Mouse (Mus musculus) heart, embryonic 10.5 days (tissue): ENCODE measurements around the gene Wwc1. TPM values are rescaled to one million over a fixed set of nuclear protein-coding genes. Genes with fewer than 3 reads are reported as not detected.

Experiments used
- DNase-seq: peaks from one replicate; pipeline ENCODE4 v3.0.0-alpha.2; 2017; ENCODE audit warnings: low spot score
- H3K27ac ChIP-seq: fragments of 300-500 bp; sonication (generic); 2 replicates; pipeline ENCODE4 v1.5.1; 2016; ENCODE audit warnings: mild to moderate bottlenecking
- H3K27me3 ChIP-seq: fragments of 300-500 bp; sonication (generic); 2 replicates; pipeline ENCODE4 v1.6.1; 2016; ENCODE audit warnings: mild to moderate bottlenecking; ENCODE audit not compliant: poor library complexity, insufficient read depth, severe bottlenecking
- H3K36me3 ChIP-seq: fragments of 300-500 bp; sonication (generic); 2 replicates; pipeline ENCODE4 v1.6.1; 2016; ENCODE audit warnings: mild to moderate bottlenecking, moderate library complexity
- H3K4me1 ChIP-seq: fragments of 300-500 bp; sonication (generic); 2 replicates; pipeline ENCODE4 v1.6.1; 2016; ENCODE audit warnings: mild to moderate bottlenecking
- H3K4me3 ChIP-seq: fragments of 300-500 bp; sonication (generic); 2 replicates; pipeline ENCODE4 v1.5.1; 2016; ENCODE audit warnings: mild to moderate bottlenecking, moderate library complexity
- H3K9me3 ChIP-seq: fragments of 300-500 bp; sonication (generic); 2 replicates; pipeline ENCODE4 v1.6.1; 2016; ENCODE audit warnings: mild to moderate bottlenecking, moderate library complexity
- WGBS: fragments of 180-500 bp; shearing (Covaris S2); methylation state at CpG from one replicate; pipeline ENCODE4 v1.1.7; 2016; 5-methylcytosine and 5-hydroxymethylcytosine counted together
- polyA plus RNA-seq: library from polyadenylated mRNA; unstranded; fragments of >200 nt; fragmentation: Nextera tagmentation; extraction: Ambion mirVana; gene quantifications from 2 replicates; pipeline ENCODE4 v1.2.1, GENCODE M21; 2016

The Wwc1 gene
- polyA plus RNA-seq, 1 experiment from 2014 or later: 3.9 TPM

DNA sequence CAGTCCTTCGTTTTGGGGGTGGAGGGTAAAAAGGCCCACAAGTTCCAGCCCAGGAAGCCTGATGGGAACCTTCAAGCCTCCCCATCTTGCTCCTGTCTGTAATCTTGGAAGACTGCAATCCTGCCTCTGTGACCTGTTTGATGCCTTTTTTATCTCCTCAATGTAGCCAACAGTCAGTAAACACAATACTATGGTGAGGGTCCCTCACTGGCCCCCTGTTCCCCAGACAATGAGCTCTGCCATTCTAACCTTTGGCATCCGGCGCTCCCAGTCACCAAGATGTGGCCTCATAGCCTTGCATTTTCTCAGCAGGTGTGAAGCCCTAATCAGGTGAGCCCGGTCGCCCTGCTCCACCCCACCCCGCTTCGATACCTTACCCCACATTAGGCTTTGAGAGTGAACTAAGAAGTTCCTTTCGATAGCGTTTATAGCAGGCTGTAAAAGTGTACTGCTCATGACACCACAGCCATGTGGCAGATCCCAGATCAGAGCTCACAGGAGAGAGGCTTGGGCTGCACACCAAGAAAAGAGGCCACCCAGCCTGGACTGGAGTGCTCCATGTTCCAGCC lies 16.3 kb downstream of the Wwc1 start:
- Histone ChIP-seq H3K4me3 (no peak overlapping the region), H3K9me3 (no peaks in the 10 kb centered on the region), H3K4me1 (peaks cover 22% of the 10 kb centered on the region), H3K36me3 (0 out of 2 replicates have a peak, but pooled peaks cover 5% of the 10 kb centered on the region), H3K27ac (no peak overlapping the region; the same call in 1 of the 2 replicates), H3K27me3 (no peaks in the 10 kb centered on the region)
- no peak for DNase-seq
- WGBS: 78% methylated on average over 9 of the region's 9 CpGs

DNA sequence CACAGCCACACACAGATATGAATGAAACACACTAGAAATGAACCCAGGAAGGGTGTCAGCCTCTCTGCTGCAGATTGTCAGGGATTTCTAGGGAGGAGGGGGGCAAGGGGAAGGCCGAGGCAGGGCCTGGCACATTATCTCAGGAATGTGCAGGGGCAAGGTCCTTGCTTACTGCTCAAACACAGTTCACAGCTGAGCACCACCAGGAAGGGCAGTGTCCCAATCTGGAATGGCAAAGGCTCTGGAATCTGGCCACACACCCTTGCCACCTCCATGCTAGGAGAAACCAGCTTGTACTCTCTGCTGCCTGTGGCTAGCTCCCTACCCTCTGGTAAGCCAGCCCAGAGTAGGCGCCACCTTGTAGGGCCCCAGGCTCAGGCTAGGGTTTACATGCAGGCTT lies 16.8 kb downstream of the Wwc1 start:
- no peak overlapping the region for H3K4me3 ChIP-seq
- no peaks in the 10 kb centered on the region for H3K27me3 ChIP-seq
- H3K9me3 ChIP-seq: no peaks in the 10 kb centered on the region
- no peak overlapping the region; the same call in 1 of the 2 replicates for H3K27ac ChIP-seq
- 29% methylated on average over 2 of the region's 2 CpGs for WGBS
- H3K36me3 ChIP-seq: 0 out of 2 replicates have a peak, but pooled peaks cover 5% of the 10 kb centered on the region
- DNase-seq: no peak
- peaks cover 22% of the 10 kb centered on the region for H3K4me1 ChIP-seq

DNA sequence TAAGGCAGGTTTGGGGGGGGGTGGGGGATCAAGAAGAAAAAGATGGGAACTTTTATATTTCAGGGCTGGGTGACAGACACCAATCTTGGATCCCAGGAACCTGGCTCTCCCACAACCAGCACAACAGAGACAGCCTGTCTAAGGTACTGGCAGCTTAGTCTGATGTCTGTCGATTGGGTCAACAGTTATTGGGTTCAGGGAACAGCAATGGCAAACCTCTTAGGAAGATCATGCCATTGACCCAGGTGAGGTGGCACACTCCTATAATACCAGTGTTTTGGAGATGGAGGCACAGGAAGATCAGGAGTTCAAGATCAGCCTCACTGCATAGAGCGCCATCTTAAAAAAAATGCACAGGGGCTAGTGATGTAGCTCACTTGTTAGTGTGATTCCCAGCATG lies 17.9 kb downstream of the Wwc1 start:
- DNase-seq: no peak
- H3K4me3 ChIP-seq: no peak overlapping the region

DNA sequence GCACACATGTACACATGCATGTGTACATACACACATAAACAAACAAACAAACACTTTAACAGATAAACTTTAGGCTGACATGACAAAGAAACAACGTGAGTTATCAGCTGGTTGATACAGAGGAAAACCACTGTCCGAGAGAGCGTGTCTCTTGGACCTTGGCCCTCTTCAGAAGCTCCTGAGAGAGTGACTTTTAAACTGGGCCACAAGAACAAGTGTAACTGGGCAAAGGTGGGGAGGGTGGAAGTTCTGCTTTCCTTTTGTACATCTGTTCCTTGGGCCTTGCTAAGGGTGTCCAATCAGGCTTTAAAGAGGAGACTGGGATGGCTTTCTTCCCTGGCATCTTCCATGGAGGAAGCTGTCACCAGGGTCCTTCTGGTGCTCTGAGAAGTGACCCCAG lies 21.1 kb downstream of the Wwc1 start:
- DNase-seq: no peak
- Histone ChIP-seq H3K4me1 (peaks cover 26% of the 10 kb centered on the region), H3K27me3 (no peaks in the 10 kb centered on the region), H3K9me3 (no peaks in the 10 kb centered on the region), H3K4me3 (no peak overlapping the region), H3K36me3 (no peaks in the 10 kb centered on the region), H3K27ac (no peak overlapping the region)
- WGBS: 80% methylated on average over 3 of the region's 3 CpGs

More for the DNA sequence above, 17.9 kb downstream of the Wwc1 start:
- Histone ChIP-seq H3K36me3 (no peaks in the 10 kb centered on the region), H3K27ac (no peak overlapping the region), H3K27me3 (no peaks in the 10 kb centered on the region), H3K9me3 (no peaks in the 10 kb centered on the region), H3K4me1 (peaks cover 22% of the 10 kb centered on the region)
- WGBS: 85% methylated on average over 2 of the region's 2 CpGs

DNA sequence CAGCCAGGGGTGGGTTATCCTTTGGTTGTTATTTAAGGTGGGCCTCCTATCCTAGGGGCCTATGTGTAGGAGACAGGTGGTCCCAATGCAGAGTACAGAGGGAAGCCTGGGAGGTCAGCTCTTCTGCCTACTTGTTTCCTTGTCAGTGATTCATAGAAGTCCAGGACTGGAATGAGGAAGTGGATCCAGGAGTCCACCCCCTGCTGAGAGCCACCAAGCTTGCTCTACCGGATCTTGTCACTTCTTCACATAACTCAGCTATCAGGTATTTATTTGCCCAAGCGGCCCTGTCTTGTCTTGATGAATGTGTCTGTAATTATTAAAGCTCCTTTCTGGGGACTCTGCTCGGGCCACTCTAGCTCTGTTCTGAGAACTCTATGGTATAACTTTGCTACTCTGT lies 24.8 kb downstream of the Wwc1 start:
- Histone ChIP-seq H3K4me3 (no peak overlapping the region), H3K27ac (no peak overlapping the region), H3K4me1 (peaks cover 16% of the 10 kb centered on the region; the same call in 1 of the 2 replicates), H3K27me3 (no peaks in the 10 kb centered on the region), H3K36me3 (no peaks in the 10 kb centered on the region), H3K9me3 (no peaks in the 10 kb centered on the region)
- 46% methylated on average over 3 of the region's 3 CpGs for WGBS
- DNase-seq: no peak

DNA sequence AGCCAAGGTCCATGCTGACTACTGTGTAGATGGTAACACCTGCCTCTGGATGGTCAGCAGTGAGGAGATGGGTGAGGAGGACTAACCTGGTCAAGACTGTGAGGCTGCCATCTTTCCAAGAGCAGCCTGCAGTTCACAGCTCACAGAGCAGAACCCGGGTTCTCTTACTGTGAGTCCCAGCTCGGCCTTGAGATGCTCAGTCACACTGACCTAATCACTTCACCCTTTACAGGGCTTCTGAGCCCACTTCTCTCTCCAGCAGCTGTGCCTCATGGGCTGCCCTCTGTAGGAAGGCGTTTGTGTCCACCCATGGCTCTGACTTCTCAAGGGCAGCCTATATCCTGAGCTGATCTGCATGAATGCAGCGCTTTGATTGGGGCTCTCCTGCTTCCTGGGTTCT lies 27.1 kb downstream of the Wwc1 start:
- Histone ChIP-seq H3K9me3 (no peaks in the 10 kb centered on the region), H3K27me3 (no peaks in the 10 kb centered on the region), H3K27ac (no peak overlapping the region), H3K36me3 (no peaks in the 10 kb centered on the region), H3K4me1 (peaks cover 37% of the 10 kb centered on the region), H3K4me3 (no peak overlapping the region)
- no peak for DNase-seq
- WGBS: 87% methylated on average over 4 of the region's 4 CpGs

DNA sequence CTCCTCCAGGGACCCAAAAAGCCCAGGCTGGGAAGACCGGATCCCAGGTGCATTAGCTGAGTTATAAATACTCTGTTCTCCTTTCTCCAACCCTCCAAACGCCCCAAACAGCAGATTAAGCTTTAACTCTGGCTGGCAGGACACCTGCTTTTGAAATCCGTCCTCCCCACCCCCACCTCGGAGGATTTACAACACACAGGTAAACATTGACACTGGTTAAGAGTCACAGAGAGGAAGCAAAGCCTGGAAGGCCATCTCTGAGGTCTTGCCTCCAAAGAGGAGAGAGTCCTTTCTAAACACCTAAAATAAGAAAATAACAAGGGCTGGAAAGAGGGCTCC lies 28.6 kb downstream of the Wwc1 start:
- Histone ChIP-seq H3K36me3 (no peaks in the 10 kb centered on the region), H3K4me3 (no peak overlapping the region), H3K9me3 (no peaks in the 10 kb centered on the region), H3K4me1 (peaks cover 41% of the 10 kb centered on the region), H3K27ac (0 out of 2 replicates have a peak overlapping the region, but pooled peaks have one; percentile 0), H3K27me3 (no peaks in the 10 kb centered on the region)
- 61% methylated on average over 4 of the region's 4 CpGs for WGBS
- no peak for DNase-seq

DNA sequence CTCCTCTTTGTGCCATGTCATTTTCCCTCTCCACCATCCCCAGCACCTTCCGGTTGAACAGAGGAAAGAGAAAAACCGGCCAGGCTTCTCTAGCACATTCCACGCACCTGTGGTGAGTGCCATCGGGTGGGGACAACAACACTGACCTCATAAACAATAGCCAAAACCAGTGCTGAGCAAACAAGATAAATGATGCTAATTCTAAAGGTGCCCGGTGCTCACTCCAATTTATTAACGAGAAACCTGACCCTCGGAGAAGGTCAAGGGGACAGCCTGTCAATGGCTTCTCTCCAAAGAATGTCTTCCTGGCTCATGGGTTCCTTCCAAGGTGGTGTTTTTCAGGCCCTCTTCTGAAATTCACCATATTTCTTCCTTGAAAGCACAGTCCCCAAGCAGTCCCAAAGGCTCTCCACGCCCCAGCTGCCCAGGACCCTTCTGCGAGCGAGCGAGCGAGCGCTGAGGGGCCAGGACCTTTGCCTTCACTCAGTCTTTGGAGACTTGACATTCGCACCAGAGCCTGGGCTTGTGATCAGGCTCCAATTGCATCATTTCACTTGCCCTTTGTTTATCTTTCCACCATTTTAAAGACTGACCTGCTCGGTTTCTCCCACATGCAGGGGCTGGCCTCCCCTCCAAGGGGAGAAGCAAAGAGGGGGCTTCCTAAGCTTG lies 29.1 kb downstream of the Wwc1 start:
- WGBS: 78% methylated on average over 15 of the region's 15 CpGs
- no peak for DNase-seq
- Histone ChIP-seq H3K4me3 (no peak overlapping the region), H3K9me3 (no peaks in the 10 kb centered on the region), H3K36me3 (no peaks in the 10 kb centered on the region), H3K27ac (peak overlapping the region; percentile 29; the same call in 1 of the 2 replicates), H3K27me3 (no peaks in the 10 kb centered on the region), H3K4me1 (peaks cover 41% of the 10 kb centered on the region)

DNA sequence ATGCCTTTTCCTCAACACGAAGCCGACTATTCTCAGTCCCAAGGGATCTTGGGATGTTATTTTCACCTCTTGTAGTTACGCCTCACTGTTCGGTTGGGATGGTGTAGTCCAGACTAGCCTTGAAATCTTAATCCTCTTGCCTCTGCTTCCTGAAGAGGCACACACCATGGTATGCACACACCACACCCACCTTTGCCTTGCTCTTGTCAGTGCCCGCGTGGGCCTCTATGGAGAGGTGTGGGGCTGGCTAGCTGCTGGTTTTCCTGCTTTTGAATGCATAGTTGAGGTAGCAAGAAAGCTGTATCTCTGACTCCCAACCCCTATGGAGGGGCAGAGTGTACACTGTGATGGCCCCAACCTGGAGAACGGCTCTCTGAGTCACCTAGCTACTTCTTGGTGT lies 29.9 kb downstream of the Wwc1 start:
- Histone ChIP-seq H3K36me3 (no peaks in the 10 kb centered on the region), H3K9me3 (no peaks in the 10 kb centered on the region), H3K4me3 (no peak overlapping the region), H3K27me3 (no peaks in the 10 kb centered on the region), H3K27ac (peak overlapping the region; percentile 29), H3K4me1 (peaks cover 39% of the 10 kb centered on the region)
- 72% methylated on average over 7 of the region's 7 CpGs for WGBS
- no peak for DNase-seq

DNA sequence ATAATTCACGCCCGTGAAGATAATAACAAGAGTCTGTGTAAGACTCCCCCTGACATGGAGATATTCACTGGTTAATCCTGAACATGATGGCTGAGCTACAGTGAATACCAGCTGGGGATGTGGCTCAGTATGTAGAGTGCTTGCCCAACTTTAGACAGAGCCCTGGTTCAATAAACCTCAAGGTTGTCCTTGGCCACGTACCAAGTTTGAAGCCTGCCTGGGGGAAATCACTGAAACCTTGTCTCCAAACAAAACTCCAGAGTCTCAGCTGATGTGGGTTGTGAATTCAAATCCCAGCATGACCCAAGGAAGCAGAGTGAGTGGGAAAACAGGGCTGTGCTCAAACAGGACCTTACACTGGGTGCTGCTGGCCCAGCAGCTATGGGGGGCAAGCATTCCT lies 30.3 kb downstream of the Wwc1 start:
- no peaks in the 10 kb centered on the region for H3K27me3 ChIP-seq
- 77% methylated on average over 3 of the region's 3 CpGs for WGBS
- H3K36me3 ChIP-seq: no peaks in the 10 kb centered on the region
- no peaks in the 10 kb centered on the region for H3K9me3 ChIP-seq
- peaks cover 35% of the 10 kb centered on the region for H3K4me1 ChIP-seq
- no peak for DNase-seq
- H3K4me3 ChIP-seq: no peak overlapping the region
- H3K27ac ChIP-seq: 0 out of 2 replicates have a peak overlapping the region, but pooled peaks have one; percentile 29

DNA sequence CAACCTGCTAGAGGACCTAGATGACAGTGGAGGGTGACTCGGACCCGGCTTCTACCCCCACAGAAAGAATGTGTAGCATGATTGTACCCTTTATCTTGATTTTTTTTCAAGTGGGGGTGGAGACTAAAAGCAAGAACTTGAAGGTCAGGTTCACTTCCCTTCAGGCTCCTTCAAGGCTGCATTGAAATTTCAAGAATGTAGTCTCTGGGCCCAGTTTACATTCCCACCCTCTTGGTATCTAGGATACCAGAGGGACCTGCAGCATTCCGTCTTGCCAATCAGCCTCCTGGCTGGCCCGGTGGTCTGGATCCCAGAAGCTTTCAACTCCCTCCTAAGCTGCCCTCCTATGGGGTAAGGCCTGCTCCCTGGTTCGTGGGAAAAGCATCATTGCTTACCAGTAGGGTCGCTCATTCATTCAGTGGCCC lies 31.9 kb downstream of the Wwc1 start:
- WGBS: 28% methylated on average over 6 of the region's 6 CpGs
- no peaks in the 10 kb centered on the region for H3K36me3 ChIP-seq
- no peaks in the 10 kb centered on the region for H3K9me3 ChIP-seq
- no peak overlapping the region for H3K27ac ChIP-seq
- H3K4me3 ChIP-seq: no peak overlapping the region
- H3K27me3 ChIP-seq: no peaks in the 10 kb centered on the region
- no peak for DNase-seq
- peaks cover 35% of the 10 kb centered on the region for H3K4me1 ChIP-seq

DNA sequence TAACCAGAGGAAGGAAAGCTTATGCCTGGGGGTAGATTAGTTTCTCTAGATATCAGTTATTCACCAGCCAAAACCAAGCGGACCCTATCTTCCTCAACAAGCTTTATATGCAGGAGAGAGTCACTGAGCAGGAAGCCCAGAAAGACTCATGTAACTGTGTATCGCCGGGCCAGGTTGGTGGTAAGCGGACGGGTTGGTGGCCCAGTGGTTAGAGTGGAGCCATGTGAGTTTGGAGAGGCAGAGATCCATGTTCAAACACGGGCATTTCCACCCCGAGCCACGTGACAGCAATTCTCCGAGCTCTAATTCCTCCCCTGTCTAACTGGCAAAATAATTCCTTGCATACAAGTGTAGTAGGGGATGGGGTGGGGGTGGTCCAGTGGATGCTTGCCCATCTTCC lies 32.4 kb downstream of the Wwc1 start:
- no peaks in the 10 kb centered on the region for H3K9me3 ChIP-seq
- no peaks in the 10 kb centered on the region for H3K36me3 ChIP-seq
- no peaks in the 10 kb centered on the region for H3K27me3 ChIP-seq
- WGBS: 79% methylated on average over 9 of the region's 9 CpGs
- no peak overlapping the region for H3K4me3 ChIP-seq
- peaks cover 35% of the 10 kb centered on the region for H3K4me1 ChIP-seq
- no peak overlapping the region for H3K27ac ChIP-seq
- DNase-seq: no peak

DNA sequence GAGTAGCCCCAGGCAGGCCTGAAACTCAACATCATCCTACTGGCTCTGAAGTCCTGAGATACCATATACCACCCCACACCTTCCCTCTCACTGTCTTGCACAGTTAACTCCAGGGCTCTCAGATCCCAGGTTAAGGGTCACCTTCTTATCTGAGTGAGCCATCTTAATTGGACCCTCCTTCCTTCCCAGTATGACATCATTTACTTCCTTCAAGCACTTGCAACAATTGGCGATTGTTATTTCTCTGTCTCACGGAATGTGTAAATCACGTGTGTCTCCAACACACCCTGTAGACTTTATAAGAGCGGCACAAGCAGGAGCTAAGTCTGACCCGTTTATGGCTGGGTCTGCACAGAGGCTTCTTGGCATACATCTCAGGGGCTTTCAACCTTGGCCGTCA lies 35.1 kb downstream of the Wwc1 start:
- Histone ChIP-seq H3K36me3 (no peaks in the 10 kb centered on the region), H3K27ac (no peak overlapping the region), H3K4me3 (no peak overlapping the region), H3K4me1 (peaks cover 23% of the 10 kb centered on the region), H3K27me3 (no peaks in the 10 kb centered on the region), H3K9me3 (no peaks in the 10 kb centered on the region)
- 66% methylated on average over 6 of the region's 6 CpGs for WGBS
- DNase-seq: no peak
